Mouse (Mus musculus) olfactory bulb, adult 2 months (tissue): ENCODE results near the gene Orai1. TPM values are rescaled to one million over a fixed set of nuclear protein-coding genes. Genes with fewer than 3 reads are reported as not detected.

Experiments
- H3K27ac ChIP-seq: fragments of 200-500 bp; 2 replicates; pipeline ENCODE4 v1.5.1; 2012; ENCODE audit warnings: low read depth, low read length; ENCODE audit not compliant: insufficient read depth
- H3K4me1 ChIP-seq: fragments of 200-500 bp; 2 replicates; pipeline ENCODE4 v1.6.1; 2012; ENCODE audit warnings: low read length; ENCODE audit not compliant: control insufficient read depth, insufficient read depth
- H3K4me3 ChIP-seq: fragments of 200-500 bp; 2 replicates; pipeline ENCODE4 v1.5.1; 2012; ENCODE audit warnings: mild to moderate bottlenecking, low read depth, low read length, moderate library complexity; ENCODE audit not compliant: insufficient read depth
- CTCF ChIP-seq: fragments of 200-500 bp; IDR thresholded peaks from 2 replicates; pipeline ENCODE4 v1.5.1; 2012; ENCODE audit warnings: low read depth, mild to moderate bottlenecking, low read length, moderate library complexity; ENCODE audit not compliant: insufficient read depth
- POLR2A ChIP-seq: fragments of 200-500 bp; IDR thresholded peaks from 2 replicates; pipeline ENCODE4 v1.6.1; 2012; ENCODE audit warnings: mild to moderate bottlenecking, low read depth, low read length, moderate library complexity; ENCODE audit not compliant: insufficient read depth
- WGBS: fragments of 180-500 bp; shearing (Covaris S2); methylation state at CpG from one replicate; pipeline ENCODE4 v1.1.7; 2018; 5-methylcytosine and 5-hydroxymethylcytosine counted together
- polyA plus RNA-seq: library from polyadenylated mRNA; stranded (reverse); fragments of >200 nt; gene quantifications from 2 replicates; pipeline ENCODE4 v1.2.4, GENCODE M21; 2012; ENCODE audit warnings: low replicate concordance; ENCODE audit not compliant: missing spikeins, insufficient read depth, insufficient read length

The Orai1 gene
- polyA plus RNA-seq, 1 experiment = not detected

DNA sequence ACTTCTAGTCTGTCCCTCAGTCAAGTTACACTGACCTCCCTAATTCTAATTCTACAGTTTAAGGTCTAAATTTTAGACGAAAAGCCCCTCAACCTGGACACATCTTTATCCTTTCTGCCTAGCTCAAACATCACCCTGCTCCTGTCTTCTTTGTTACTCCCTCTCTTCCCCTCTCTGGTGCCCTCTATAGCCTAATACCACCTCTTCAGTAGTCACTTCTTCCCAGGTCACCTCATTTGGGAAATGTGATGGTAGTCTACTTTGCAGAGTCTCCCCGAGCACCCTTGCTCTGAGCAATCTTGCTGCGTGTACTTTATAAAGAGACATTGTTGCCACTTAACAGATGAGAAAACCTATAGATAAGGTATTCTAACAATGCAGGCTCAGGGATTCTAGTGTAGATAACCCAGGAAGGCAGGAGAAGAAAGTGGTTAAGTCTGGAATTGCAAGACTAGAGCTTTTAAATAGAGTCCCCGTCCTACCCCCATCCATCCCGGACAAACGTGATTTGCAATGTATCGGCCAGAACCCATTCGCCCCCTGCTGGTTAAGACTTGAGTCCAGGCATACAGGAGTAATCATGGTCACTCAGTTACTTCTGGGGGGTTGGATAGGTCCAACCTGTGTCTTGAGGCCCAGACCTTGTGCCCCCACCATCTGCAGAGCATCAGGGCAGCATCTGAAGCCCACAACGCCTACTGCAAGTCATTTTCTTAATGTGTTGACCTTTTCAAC, 30.9 kb downstream of the Orai1 start:
- Histone ChIP-seq H3K4me3 (no peak overlapping the region), H3K27ac (no peak overlapping the region), H3K4me1 (peaks cover 12% of the 10 kb centered on the region)
- TF ChIP-seq POLR2A (no peak), CTCF (no peak)
- WGBS = 37% methylated on average over 9 of the region's 9 CpGs

DNA sequence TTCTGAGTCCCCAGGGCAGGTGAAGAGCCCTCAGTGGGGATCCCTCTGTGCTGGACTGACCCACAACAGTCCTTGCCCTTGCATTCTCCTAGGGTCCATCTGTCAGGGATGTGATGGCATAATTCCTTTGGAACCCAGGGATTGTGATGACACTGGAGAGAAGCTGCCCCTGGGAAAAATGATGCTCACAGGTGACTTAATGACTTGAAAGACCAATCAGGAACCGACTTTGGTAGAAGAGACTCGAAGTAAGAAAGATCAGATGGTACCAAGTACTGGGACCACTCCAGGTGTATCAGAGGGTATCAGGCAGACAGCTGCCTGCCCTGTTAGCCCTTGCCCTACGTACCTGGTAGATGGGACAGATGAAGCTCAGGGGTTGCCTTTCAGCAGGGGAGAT, 32.0 kb downstream of the Orai1 start, which contains the start of gene Morn3:
Morn3 (minus strand) TSS at position 101 of the 400 bp plus-strand sequence.
- Histone ChIP-seq H3K4me3 (no peak within 1 kb of the TSS), H3K4me1 (peaks cover 12% of the 10 kb centered on the region), H3K27ac (no peak within 1 kb of the TSS)
- 89% methylated on average over 3 of the region's 3 CpGs for WGBS
- TF ChIP-seq POLR2A (no peak), CTCF (no peak)

DNA sequence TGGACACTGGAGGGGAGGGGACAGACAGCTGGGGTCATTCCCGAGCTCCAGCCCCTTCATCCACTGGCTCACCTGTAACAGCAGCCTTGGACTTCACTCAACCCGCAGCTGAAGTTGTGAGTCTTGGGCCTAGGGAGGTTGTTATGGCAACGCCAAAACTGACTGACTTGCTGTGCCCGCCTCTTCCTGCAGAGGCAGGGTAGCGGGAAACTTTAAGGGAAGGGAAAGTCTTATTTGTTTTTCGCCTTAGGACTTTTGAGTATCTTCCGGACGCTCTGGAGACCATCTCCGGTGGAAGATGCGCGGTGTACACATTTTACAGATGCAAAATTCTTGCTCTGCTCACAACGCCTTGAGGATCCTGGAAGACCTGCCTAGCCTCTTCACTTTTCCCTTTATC, 34.4 kb downstream of the Orai1 start:
- no peak for TF ChIP-seq CTCF
- no peak for TF ChIP-seq POLR2A
- Histone ChIP-seq H3K4me3 (no peak overlapping the region), H3K27ac (no peak overlapping the region), H3K4me1 (peaks cover 12% of the 10 kb centered on the region)
- WGBS = 11% methylated on average over 12 of the region's 12 CpGs

DNA sequence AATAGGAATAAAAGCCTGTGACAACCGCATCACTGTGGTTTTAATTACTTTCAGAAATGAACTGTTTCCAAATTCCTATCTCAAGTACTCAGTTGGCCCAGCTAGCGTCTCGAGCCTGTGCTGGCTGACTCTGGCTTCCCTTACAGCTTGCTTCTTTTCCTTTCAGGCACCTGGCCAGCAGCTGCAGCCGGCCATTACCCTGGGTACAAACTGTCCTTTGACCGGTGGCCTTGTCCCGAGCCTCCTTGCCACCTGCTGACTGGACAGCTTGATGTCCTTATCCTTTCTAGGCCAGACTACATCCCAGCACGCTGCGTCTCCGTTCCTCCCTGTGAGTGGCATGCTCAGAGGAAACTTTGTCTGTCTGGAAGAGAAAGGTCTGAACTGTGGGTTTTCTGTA, 36.0 kb downstream of the Orai1 start:
- Histone ChIP-seq H3K4me1 (peaks cover 11% of the 10 kb centered on the region), H3K27ac (no peak overlapping the region), H3K4me3 (no peak overlapping the region)
- WGBS = 70% methylated on average over 9 of the region's 9 CpGs
- no peak for TF ChIP-seq POLR2A
- TF ChIP-seq CTCF = no peak

DNA sequence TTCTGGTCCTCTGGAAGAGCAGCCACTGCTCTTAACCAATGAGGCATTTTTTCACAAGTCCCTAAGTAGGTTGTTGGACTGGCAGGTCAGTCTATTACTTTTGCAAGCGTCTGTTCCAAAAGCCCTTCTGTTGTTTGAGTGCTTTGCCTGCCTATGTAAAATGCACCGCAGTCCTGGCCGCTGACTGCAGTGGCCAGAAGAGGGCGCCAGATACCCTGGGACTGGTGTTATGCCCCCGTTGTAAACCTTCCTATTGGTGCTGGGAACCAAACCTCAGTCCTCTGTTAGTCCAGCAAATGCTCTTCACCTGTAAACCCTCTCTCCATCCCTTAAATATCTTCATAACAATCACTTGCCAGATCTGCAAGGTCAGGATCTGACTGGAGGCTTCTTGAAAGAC, 36.9 kb downstream of the Orai1 start:
- H3K4me3 ChIP-seq = no peak overlapping the region
- WGBS = 85% methylated on average over 5 of the region's 5 CpGs
- H3K4me1 ChIP-seq = peaks cover 6% of the 10 kb centered on the region
- TF ChIP-seq CTCF = no peak
- TF ChIP-seq POLR2A = no peak
- H3K27ac ChIP-seq = no peak overlapping the region

DNA sequence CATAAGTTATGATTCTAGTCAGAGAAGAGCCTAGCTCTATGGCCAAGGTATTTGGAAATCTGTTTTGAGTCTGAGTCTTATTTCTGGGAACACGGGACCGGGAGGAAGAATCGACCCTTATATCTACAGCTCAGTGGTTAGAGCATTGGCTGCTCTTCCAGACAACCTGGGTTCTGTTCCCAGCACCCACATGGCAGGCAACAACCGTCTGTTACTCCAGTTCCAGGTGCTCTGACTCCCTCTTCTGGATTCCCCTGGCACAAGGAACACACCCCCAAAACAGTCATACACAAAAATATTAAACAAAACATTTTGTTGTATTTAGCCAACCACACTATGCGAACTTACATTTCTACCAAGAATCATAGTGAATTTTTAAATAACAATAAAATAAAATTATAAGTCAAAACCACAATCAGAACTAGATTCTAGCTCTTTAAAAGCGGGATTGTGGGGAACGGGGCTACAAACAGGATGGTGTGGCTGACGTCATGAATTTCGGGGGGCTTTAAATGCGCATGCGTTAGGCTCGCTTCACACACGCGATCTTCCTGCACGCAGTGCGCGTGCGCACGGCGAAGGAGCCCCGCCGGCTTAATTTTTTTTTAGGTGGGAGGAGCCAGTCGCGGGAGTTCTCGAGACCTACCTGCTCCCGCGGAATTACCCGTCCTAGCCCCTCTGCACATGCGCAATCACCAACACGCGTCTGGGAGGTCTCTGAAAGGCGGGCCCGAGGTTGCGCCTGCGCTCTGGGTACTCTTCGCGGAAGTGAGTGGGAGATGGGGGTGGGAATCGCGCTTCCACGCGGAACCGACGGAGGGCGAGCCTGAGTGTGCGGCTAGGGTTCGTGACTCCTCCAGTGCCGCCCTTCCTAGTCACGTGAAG, 42.7 kb downstream of the Orai1 start:
- peak; percentile 62; the same call in 1 of the 2 replicates for TF ChIP-seq POLR2A
- TF ChIP-seq CTCF = no peak
- 8% methylated on average over 48 of the region's 48 CpGs for WGBS
- H3K27ac ChIP-seq = peak overlapping the region; percentile 31; the same call in 1 of the 2 replicates

DNA sequence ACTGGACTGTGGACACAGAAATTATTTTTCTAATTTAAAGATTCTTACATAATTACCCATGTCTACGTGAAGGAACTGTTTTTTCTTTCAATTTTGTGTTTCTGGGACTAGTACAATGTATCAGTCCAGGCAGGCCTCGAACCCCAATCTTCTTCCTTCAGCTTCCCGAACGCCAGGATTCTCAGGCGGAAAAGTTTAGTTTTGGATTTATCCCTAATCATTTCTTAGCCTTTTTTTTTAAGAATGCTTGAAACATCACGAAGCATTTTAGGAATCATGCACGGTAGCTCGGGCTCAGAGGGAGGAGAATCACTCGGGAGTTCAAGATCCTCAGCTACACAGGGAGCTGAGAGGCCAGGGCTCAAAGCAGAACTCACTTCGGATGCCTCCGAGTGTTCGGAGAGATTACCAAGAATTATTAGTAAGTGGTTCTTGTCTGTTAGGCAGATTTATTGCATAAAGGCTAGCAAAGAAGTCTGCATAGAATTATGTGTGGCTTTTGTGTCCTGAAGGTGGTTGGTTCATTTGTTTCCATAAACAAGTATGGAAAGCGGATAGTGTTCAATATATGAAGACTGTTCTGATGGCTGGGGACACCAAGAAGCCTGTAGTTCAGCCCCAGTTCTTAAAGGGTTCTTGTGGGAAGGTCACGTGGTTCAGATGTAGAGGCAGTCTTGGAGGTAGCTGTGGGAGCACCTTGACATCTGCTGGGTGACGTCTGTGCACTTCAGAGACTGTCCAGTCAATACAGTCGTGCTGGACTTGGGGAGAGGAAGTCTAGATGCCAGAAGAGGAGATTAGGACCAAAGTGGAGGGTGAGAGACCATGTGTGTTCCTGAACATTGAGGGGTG, 43.6 kb downstream of the Orai1 start:
- no peaks in the 10 kb centered on the region for H3K4me1 ChIP-seq
- TF ChIP-seq CTCF (no peak), POLR2A (no peak)
- 41% methylated on average over 16 of the region's 16 CpGs for WGBS
- peak overlapping the region; percentile 40 for H3K4me3 ChIP-seq
- H3K27ac ChIP-seq = peak overlapping the region; percentile 31; the same call in 1 of the 2 replicates

More for the DNA sequence above, 42.7 kb downstream of the Orai1 start:
- H3K4me3 ChIP-seq = peak overlapping the region; percentile 40
- H3K4me1 ChIP-seq = no peaks in the 10 kb centered on the region

DNA sequence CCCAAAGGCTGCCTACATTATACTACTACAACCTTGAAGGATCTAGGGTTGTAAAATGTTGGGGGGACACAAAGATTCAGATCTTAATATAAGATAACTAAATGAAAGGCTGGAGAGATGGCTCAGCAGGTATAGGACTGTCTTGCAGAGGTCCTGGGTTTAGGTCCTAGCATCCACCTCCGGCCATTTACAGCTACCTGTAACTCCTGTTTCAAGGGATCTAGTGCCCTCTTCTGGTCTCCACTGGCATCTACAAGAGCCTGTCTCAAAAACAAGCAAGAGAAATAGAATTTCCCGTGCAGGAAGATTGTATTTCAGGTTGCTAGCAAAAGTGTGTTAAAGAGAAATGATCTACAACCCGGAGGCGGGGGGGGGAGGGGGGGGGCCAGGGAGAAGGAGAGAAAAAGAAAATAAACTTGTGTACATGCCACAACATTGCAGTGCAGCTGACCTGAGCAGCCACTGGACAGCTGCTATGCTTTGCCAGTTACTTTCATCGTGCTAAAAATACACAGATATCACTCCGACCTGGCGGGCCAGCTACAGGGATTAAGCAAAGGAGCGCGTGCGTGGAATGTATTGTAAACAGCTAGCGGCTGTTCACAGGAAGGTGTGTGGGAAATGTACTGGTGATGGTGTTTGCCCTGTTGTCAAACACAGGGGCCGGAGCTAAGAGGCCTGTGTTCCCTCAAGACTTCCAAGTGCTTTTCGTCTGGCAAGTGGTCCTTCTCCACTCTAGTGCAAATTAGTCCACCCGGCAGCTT, 45.1 kb downstream of the Orai1 start:
- 30% methylated on average over 14 of the region's 14 CpGs for WGBS
- Histone ChIP-seq H3K4me3 (no peak overlapping the region), H3K4me1 (no peaks in the 10 kb centered on the region), H3K27ac (no peak overlapping the region)
- no peak for TF ChIP-seq CTCF
- no peak for TF ChIP-seq POLR2A
